Mouse (Mus musculus) midbrain, embryonic 10.5 days (tissue): ENCODE measurements around the gene Ttk. TPM values are rescaled to one million over a fixed set of nuclear protein-coding genes. Genes with fewer than 3 reads are reported as not detected.

ENCODE experiments used
- DNase-seq: peaks from one replicate; pipeline ENCODE4 v3.0.0-alpha.2; 2017; ENCODE audit warnings: low spot score
- H3K27ac ChIP-seq: fragments of 300-500 bp; sonication (generic); replicated peaks from 2 replicates; pipeline ENCODE4 v1.5.1; 2016; ENCODE audit warnings: mild to moderate bottlenecking
- H3K27me3 ChIP-seq: fragments of 300-500 bp; sonication (generic); 2 replicates; pipeline ENCODE4 v1.6.1; 2016; ENCODE audit warnings: low read depth, mild to moderate bottlenecking; ENCODE audit not compliant: poor library complexity, severe bottlenecking
- H3K36me3 ChIP-seq: fragments of 300-500 bp; sonication (generic); 2 replicates; pipeline ENCODE4 v1.6.1; 2016; ENCODE audit warnings: mild to moderate bottlenecking, moderate library complexity
- H3K4me1 ChIP-seq: fragments of 300-500 bp; sonication (generic); 2 replicates; pipeline ENCODE4 v1.6.1; 2016
- H3K4me3 ChIP-seq: fragments of 300-500 bp; sonication (generic); 2 replicates; pipeline ENCODE4 v1.5.1; 2016; ENCODE audit warnings: mild to moderate bottlenecking, moderate library complexity
- H3K9me3 ChIP-seq: fragments of 300-500 bp; sonication (generic); replicated peaks from 2 replicates; pipeline ENCODE4 v1.6.1; 2016; ENCODE audit warnings: mild to moderate bottlenecking
- WGBS: fragments of 180-500 bp; shearing (Covaris S2); methylation state at CpG from one replicate; pipeline ENCODE4 v1.1.7; 2016; 5-methylcytosine and 5-hydroxymethylcytosine counted together
- polyA plus RNA-seq: library from polyadenylated mRNA; unstranded; fragments of >200 nt; fragmentation: Nextera tagmentation; extraction: Ambion mirVana; gene quantifications from 2 replicates; pipeline ENCODE4 v1.2.1, GENCODE M21; 2016

Gene Ttk
- polyA plus RNA-seq, 1 experiment from 2014 or later: 51.4 TPM

GRCm38 (mm10) chr9:83829896-83830295, 4.6 kb upstream of the Ttk start:
- Histone ChIP-seq H3K27ac (no peak overlapping the region), H3K27me3 (no peaks in the 10 kb centered on the region), H3K9me3 (no peaks in the 10 kb centered on the region), H3K4me1 (peaks cover 9% of the 10 kb centered on the region), H3K4me3 (no peak overlapping the region), H3K36me3 (no peaks in the 10 kb centered on the region)
- no peak for DNase-seq
- 81% methylated on average over 5 of the region's 5 CpGs for WGBS

DNA sequence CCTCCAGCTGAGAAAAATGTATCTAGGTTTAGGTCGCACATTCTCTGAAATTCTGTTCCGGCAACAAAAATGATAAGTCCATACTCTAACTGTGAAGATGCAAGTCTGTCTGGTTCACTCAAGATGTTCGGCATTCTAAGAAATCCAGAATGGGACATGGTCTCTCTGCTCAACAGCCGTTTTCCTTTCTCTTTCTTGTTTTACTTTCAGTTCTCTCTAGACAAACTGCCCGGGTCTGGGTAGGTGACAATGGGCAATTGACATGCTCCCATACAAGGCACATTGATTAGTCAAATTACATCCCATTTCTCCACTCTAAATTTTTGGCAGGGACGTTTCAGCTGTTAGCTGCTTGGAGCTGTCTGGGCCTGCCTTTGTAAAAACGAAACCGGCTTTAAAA, 3.3 kb upstream of the Ttk start:
- H3K4me3 ChIP-seq: no peak overlapping the region
- peaks cover 22% of the 10 kb centered on the region for H3K4me1 ChIP-seq
- 0 out of 2 replicates have a peak, but pooled peaks cover under 1% of the 10 kb centered on the region for H3K36me3 ChIP-seq
- no peak for DNase-seq
- H3K9me3 ChIP-seq: no peaks in the 10 kb centered on the region
- 87% methylated on average over 8 of the region's 8 CpGs for WGBS
- no peak overlapping the region for H3K27ac ChIP-seq
- no peaks in the 10 kb centered on the region for H3K27me3 ChIP-seq

- DNase-seq: no peak
- H3K36me3 ChIP-seq: peaks cover 15% of the 10 kb centered on the region
- no peaks in the 10 kb centered on the region for H3K9me3 ChIP-seq
- H3K4me1 ChIP-seq: peaks cover 24% of the 10 kb centered on the region
- H3K27ac ChIP-seq: peak overlapping the region; percentile 95
- H3K4me3 ChIP-seq: peak overlapping the region; percentile 95
- WGBS: 2% methylated on average over 27 of the region's 27 CpGs
- no peaks in the 10 kb centered on the region for H3K27me3 ChIP-seq
Observed at GRCm38 (mm10) chr9:83834748-83835313, 342 bp downstream of the Ttk start.

- Histone ChIP-seq H3K4me3 (no peak overlapping the region), H3K9me3 (no peaks in the 10 kb centered on the region), H3K27me3 (no peaks in the 10 kb centered on the region), H3K36me3 (peaks cover 92% of the 10 kb centered on the region), H3K4me1 (no peaks in the 10 kb centered on the region), H3K27ac (no peak overlapping the region)
- DNase-seq: no peak
- WGBS: 94% methylated on average over 3 of the region's 3 CpGs
Observed at GRCm38 (mm10) chr9:83852464-83852863, 18.0 kb downstream of the Ttk start.

- H3K4me1 ChIP-seq: no peaks in the 10 kb centered on the region
- WGBS: 95% methylated on average over 4 of the region's 4 CpGs
- no peak overlapping the region for H3K27ac ChIP-seq
- H3K27me3 ChIP-seq: no peaks in the 10 kb centered on the region
- no peak overlapping the region for H3K4me3 ChIP-seq
- DNase-seq: no peak
- H3K36me3 ChIP-seq: peaks cover 99% of the 10 kb centered on the region
- no peaks in the 10 kb centered on the region for H3K9me3 ChIP-seq
Observed at GRCm38 (mm10) chr9:83865165-83865564, 30.7 kb downstream of the Ttk start.

DNA sequence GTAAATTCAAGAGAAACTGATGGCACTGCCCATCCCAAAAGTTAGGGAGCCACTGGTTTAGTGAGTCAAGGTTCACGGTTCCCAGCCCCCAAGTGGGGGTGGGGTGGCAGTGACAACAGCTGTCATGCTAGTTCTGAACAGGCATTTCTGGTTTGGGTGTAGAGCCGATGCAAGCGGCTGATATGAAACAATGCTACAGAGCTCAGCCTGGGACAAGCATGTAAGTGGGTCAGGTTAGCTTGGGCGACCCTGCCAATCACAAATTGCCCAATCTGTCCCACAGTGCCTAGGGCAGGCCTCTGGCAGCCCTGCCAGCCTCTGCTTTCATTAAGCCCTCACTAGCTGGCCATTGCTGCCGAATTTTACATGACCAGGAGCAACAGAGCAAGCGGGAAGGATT, 47.7 kb downstream of the Ttk start:
- DNase-seq: no peak
- peaks cover 12% of the 10 kb centered on the region for H3K36me3 ChIP-seq
- no peak overlapping the region for H3K27ac ChIP-seq
- H3K4me3 ChIP-seq: no peak overlapping the region
- 0 out of 2 replicates have a peak, but pooled peaks cover 2% of the 10 kb centered on the region for H3K4me1 ChIP-seq
- 85% methylated on average over 6 of the region's 6 CpGs for WGBS
- no peaks in the 10 kb centered on the region for H3K27me3 ChIP-seq
- no peaks in the 10 kb centered on the region for H3K9me3 ChIP-seq

- Histone ChIP-seq H3K27ac (no peak overlapping the region), H3K4me1 (0 out of 2 replicates have a peak, but pooled peaks cover 2% of the 10 kb centered on the region), H3K4me3 (no peak overlapping the region), H3K9me3 (no peaks in the 10 kb centered on the region), H3K27me3 (no peaks in the 10 kb centered on the region), H3K36me3 (peaks cover 12% of the 10 kb centered on the region)
- no peak for DNase-seq
Observed at GRCm38 (mm10) chr9:83886149-83886548, 51.7 kb downstream of the Ttk start.

DNA sequence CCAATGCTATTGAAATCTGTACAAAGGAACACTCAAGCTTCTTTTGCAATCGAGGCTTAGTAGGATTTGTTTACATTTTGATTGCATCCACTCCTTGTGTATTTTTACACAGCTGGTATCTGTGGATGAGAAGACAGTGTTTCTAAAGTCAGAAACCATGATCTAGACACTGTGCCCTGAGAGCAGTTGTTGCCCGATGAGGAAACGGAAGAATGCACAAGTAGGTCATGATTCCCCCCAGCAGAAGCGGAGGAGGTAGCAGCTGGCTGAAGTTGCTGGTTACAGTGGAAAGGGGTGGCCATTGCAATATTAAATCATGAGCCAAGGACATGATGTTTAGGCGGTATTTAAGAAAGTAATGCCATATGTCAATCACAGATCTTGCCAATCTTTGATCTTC, 53.7 kb downstream of the Ttk start:
- Histone ChIP-seq H3K27me3 (no peaks in the 10 kb centered on the region), H3K9me3 (no peaks in the 10 kb centered on the region), H3K4me3 (no peak overlapping the region), H3K4me1 (no peaks in the 10 kb centered on the region), H3K27ac (no peak overlapping the region), H3K36me3 (peaks cover 12% of the 10 kb centered on the region)
- WGBS: 91% methylated on average over 5 of the region's 5 CpGs
- no peak for DNase-seq

- 78% methylated on average over 8 of the region's 8 CpGs for WGBS
- Histone ChIP-seq H3K36me3 (no peaks in the 10 kb centered on the region), H3K4me1 (no peaks in the 10 kb centered on the region), H3K9me3 (no peaks in the 10 kb centered on the region), H3K27me3 (no peaks in the 10 kb centered on the region), H3K4me3 (no peak overlapping the region), H3K27ac (no peak overlapping the region)
- no peak for DNase-seq
Observed at GRCm38 (mm10) chr9:83893073-83893472, 58.6 kb downstream of the Ttk start.

- H3K36me3 ChIP-seq: no peaks in the 10 kb centered on the region
- H3K27me3 ChIP-seq: no peaks in the 10 kb centered on the region
- WGBS: 95% methylated on average over 4 of the region's 4 CpGs
- no peaks in the 10 kb centered on the region for H3K9me3 ChIP-seq
- H3K4me1 ChIP-seq: no peaks in the 10 kb centered on the region
- H3K27ac ChIP-seq: no peak overlapping the region
- no peak overlapping the region for H3K4me3 ChIP-seq
- DNase-seq: no peak
Observed at GRCm38 (mm10) chr9:83893767-83894330, 59.4 kb downstream of the Ttk start.

DNA sequence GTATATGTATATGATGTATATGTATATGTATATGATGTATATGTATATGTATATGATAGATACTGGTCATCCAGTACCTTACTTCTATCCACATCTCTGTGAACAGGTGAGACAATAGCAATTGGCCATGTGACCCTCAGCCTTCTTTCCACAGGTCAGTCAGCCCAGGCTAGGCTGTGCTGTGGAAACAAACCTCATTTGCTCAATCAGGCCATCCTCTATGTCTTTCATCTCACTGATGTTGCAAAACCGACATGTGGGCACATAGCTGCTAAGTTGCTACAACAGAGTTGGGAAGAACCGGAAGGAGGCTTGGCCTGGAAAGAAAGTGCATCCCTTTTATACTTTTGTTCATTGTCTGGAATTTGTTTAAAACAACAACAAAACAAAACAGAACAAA, 67.6 kb downstream of the Ttk start:
- WGBS: 85% methylated on average over 2 of the region's 2 CpGs
- Histone ChIP-seq H3K4me3 (no peak overlapping the region), H3K9me3 (no peaks in the 10 kb centered on the region), H3K27ac (no peak overlapping the region), H3K36me3 (no peaks in the 10 kb centered on the region), H3K4me1 (no peaks in the 10 kb centered on the region), H3K27me3 (no peaks in the 10 kb centered on the region)
- DNase-seq: no peak

- H3K27me3 ChIP-seq: no peaks in the 10 kb centered on the region
- H3K36me3 ChIP-seq: no peaks in the 10 kb centered on the region
- H3K9me3 ChIP-seq: no peaks in the 10 kb centered on the region
- H3K4me1 ChIP-seq: no peaks in the 10 kb centered on the region
- no peak for DNase-seq
- no peak overlapping the region for H3K4me3 ChIP-seq
- WGBS: 78% methylated on average over 4 of the region's 4 CpGs
- H3K27ac ChIP-seq: no peak overlapping the region
Observed at GRCm38 (mm10) chr9:83905820-83906219, 71.3 kb downstream of the Ttk start.

GRCm38 (mm10) chr9:83907017-83907416, 72.5 kb downstream of the Ttk start:
- no peak for DNase-seq
- 82% methylated on average over 3 of the region's 3 CpGs for WGBS
- Histone ChIP-seq H3K9me3 (no peaks in the 10 kb centered on the region), H3K27me3 (no peaks in the 10 kb centered on the region), H3K4me3 (no peak overlapping the region), H3K27ac (no peak overlapping the region), H3K4me1 (no peaks in the 10 kb centered on the region), H3K36me3 (no peaks in the 10 kb centered on the region)

- no peak for DNase-seq
- Histone ChIP-seq H3K36me3 (no peaks in the 10 kb centered on the region), H3K27me3 (no peaks in the 10 kb centered on the region), H3K9me3 (no peaks in the 10 kb centered on the region), H3K4me1 (no peaks in the 10 kb centered on the region), H3K27ac (no peak overlapping the region), H3K4me3 (no peak overlapping the region)
- 95% methylated on average over 2 of the region's 2 CpGs for WGBS
Observed at GRCm38 (mm10) chr9:83909836-83910235, 75.3 kb downstream of the Ttk start.
